Mouse (Mus musculus) bone marrow macrophage, adult 2 months (primary cell): ENCODE measurements around the gene Mtor.

Source experiments
- CTCF ChIP-seq: IDR thresholded peaks from 2 replicates; pipeline ENCODE4 v1.5.1; 2012; ENCODE audit warnings: low read depth, mild to moderate bottlenecking, low read length, moderate library complexity
- POLR2A ChIP-seq: IDR thresholded peaks from 2 replicates; pipeline ENCODE4 v1.6.1; 2012; ENCODE audit warnings: mild to moderate bottlenecking, low read depth, low read length, borderline replicate concordance

DNA sequence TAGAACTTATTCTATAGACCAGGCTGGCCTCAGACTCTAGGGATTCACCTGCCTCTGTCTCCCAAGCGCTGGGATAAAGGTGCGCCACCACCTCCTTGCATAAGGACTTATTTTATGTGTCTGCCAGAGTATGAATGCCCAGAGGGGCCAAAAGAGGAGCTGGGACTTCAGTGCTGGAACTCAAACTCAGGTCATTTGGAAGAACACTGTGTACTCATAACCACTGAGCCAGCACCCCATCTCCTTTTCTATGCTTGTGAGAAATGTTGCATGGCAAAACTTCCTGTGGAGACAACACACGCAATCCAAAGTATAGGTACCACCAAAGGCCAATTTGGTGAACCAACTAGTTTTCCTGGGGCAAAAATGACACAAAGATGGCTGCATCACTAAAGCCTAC, 148.3 kb downstream of the Mtor start:
- TF ChIP-seq POLR2A, result no peak
- TF ChIP-seq CTCF, result no peak
